Mouse (Mus musculus): ENCODE data around the gene Pth1r. TPM values are rescaled to one million over a fixed set of nuclear protein-coding genes. Genes with fewer than 3 reads are reported as not detected.

Gene Pth1r
- polyA plus RNA-seq, 1 experiment from 2014 or later, result 7.0 TPM

DNA sequence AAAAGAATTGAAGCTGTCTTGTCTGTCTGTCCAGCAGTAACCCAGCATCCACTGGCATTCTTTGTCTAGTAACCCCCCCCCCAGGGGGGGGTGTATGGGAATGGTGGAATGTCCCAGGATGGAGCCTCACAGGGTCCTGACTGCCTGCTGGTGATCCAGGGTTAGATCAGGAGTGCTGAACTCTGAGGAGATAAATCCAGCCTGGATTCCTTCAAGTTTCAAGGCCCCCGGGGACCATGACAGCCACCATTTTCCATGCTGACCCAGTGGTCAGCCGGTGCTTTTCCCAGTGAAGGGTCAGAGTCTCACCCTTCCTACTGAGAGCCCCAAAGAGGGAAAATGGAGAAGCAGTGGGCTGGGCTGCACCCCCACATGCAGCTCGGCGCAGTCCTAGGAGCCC lies 15.1 kb downstream of the Pth1r start:
- no peak for ATAC-seq (replicated peaks)
- 71% methylated on average over 4 of the region's 4 CpGs for WGBS
- Histone ChIP-seq H3K4me1 (peaks cover 17% of the 10 kb centered on the region), H3K27me3 (peaks cover 31% of the 10 kb centered on the region; the same call in 1 of the 2 replicates), H3K36me3 (no peaks in the 10 kb centered on the region), H3K9ac (replicated peaks) (no peak overlapping the region), H3K9me3 (no peaks in the 10 kb centered on the region), H3K4me3 (no peak overlapping the region), H3K4me2 (replicated peaks) (no peak overlapping the region), H3K27ac (replicated peaks) (no peak overlapping the region)

GRCm38 (mm10) chr9:110729841-110730240 lies 17.1 kb downstream of the Pth1r start:
- WGBS, result 13% methylated on average over 8 of the region's 8 CpGs
- H3K27me3 ChIP-seq, result peaks cover 40% of the 10 kb centered on the region; the same call in 1 of the 2 replicates
- H3K4me3 ChIP-seq, result no peak overlapping the region
- no peak for ATAC-seq (replicated peaks)
- H3K9me3 ChIP-seq, result no peaks in the 10 kb centered on the region
- H3K9ac ChIP-seq (replicated peaks), result no peak overlapping the region
- H3K4me1 ChIP-seq, result peaks cover 30% of the 10 kb centered on the region
- no peaks in the 10 kb centered on the region for H3K36me3 ChIP-seq
- no peak overlapping the region for H3K4me2 ChIP-seq (replicated peaks)
- H3K27ac ChIP-seq (replicated peaks), result no peak overlapping the region

- Histone ChIP-seq H3K27ac (replicated peaks) (no peak overlapping the region), H3K9ac (replicated peaks) (peak overlapping the region; percentile 30), H3K4me3 (peak overlapping the region; percentile 31), H3K4me1 (peaks cover 19% of the 10 kb centered on the region), H3K9me3 (no peaks in the 10 kb centered on the region), H3K4me2 (replicated peaks) (peak overlapping the region; percentile 60), H3K36me3 (no peaks in the 10 kb centered on the region), H3K27me3 (peaks cover 24% of the 10 kb centered on the region; the same call in 1 of the 2 replicates)
- ATAC-seq (replicated peaks), result peak; percentile 3; the same call in 1 of the 2 replicates
- 2% methylated on average over 33 of the region's 33 CpGs for WGBS
Measured at GRCm38 (mm10) chr9:110726867-110727266, 20.1 kb downstream of the Pth1r start.

DNA sequence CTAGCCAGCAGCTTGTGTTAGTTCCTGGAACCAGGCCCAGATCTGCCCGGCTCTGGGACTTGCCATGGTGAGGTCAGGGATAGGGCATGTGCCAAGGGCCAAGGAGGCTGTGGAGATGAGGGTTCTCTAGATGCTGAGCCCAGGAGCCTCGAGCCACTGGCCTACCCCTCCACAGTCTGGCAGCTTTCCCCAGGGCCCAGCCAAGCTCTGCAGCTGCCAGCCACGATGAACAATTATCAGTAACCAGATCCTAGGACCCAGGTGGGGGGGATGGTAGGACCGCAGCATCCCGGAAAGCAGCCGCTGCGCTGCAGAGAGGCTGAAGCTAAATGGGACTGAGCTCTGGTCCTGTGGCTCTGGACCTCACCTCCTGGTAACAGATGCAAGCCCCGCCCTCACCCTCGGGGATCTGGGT lies 21.2 kb downstream of the Pth1r start:
- no peak overlapping the region for H3K9ac ChIP-seq (replicated peaks)
- ATAC-seq (replicated peaks), result peak; percentile 54
- WGBS, result 3% methylated on average over 9 of the region's 9 CpGs

DNA sequence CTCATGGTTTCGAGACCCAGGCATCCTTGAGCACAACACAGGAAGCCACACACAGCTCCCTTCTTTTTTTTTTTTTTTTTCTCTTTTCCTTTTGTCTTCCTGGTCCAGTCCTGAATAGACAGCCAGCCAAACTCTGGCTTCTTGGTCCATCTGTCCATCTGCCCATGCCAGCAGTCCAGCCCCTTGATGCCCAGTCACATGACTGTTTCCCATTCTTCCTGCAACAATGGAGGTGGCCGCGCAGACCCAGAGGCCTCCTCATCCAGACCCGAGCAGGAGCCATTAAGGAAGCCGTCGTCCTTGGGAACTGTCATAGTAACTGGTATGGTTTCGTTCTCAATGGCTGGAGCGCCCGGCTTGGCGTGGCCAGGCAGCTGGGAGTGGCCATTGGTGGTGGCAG lies 24.9 kb downstream of the Pth1r start:
- no peak for ATAC-seq (replicated peaks)
- H3K27ac ChIP-seq (replicated peaks), result no peak overlapping the region
- H3K27me3 ChIP-seq, result peaks cover 11% of the 10 kb centered on the region; the same call in 1 of the 2 replicates
- H3K4me2 ChIP-seq (replicated peaks), result no peak overlapping the region
- no peak overlapping the region for H3K4me3 ChIP-seq
- H3K9me3 ChIP-seq, result no peaks in the 10 kb centered on the region
- no peaks in the 10 kb centered on the region for H3K36me3 ChIP-seq
- peaks cover 15% of the 10 kb centered on the region for H3K4me1 ChIP-seq
- no peak overlapping the region for H3K9ac ChIP-seq (replicated peaks)
- WGBS, result 82% methylated on average over 10 of the region's 10 CpGs

More for the DNA sequence above, 21.2 kb downstream of the Pth1r start:
- Histone ChIP-seq H3K27ac (replicated peaks) (no peak overlapping the region), H3K4me1 (peaks cover 19% of the 10 kb centered on the region), H3K9me3 (no peaks in the 10 kb centered on the region), H3K4me2 (replicated peaks) (no peak overlapping the region), H3K4me3 (no peak overlapping the region), H3K36me3 (no peaks in the 10 kb centered on the region), H3K27me3 (peaks cover 24% of the 10 kb centered on the region; the same call in 1 of the 2 replicates)

DNA sequence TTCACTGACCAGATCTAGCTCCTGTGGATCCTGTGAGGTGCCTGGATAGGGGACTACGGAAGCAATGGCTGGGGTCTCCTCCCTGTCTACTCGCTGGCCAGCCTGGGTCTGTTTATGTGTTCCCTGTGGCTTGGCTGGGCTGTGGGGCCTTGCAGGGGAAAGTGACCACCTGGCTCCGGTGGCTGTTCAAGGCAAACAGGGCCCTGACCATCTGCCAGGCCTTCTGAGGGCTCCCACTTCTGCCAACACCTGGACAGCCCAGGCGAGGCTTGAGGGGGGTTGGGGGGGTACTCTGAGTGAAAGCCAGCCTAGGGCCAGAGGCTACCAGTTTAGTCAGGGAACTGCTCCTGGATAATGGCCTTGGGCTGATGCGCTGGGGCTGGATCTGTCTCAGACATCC lies 27.0 kb downstream of the Pth1r start:
- ATAC-seq (replicated peaks), result no peak
- no peaks in the 10 kb centered on the region for H3K27me3 ChIP-seq
- no peak overlapping the region for H3K27ac ChIP-seq (replicated peaks)
- H3K4me2 ChIP-seq (replicated peaks), result no peak overlapping the region
- H3K9me3 ChIP-seq, result no peaks in the 10 kb centered on the region
- H3K36me3 ChIP-seq, result no peaks in the 10 kb centered on the region
- no peak overlapping the region for H3K4me3 ChIP-seq
- H3K9ac ChIP-seq (replicated peaks), result no peak overlapping the region
- WGBS, result 81% methylated on average over 5 of the region's 5 CpGs
- no peaks in the 10 kb centered on the region for H3K4me1 ChIP-seq

DNA sequence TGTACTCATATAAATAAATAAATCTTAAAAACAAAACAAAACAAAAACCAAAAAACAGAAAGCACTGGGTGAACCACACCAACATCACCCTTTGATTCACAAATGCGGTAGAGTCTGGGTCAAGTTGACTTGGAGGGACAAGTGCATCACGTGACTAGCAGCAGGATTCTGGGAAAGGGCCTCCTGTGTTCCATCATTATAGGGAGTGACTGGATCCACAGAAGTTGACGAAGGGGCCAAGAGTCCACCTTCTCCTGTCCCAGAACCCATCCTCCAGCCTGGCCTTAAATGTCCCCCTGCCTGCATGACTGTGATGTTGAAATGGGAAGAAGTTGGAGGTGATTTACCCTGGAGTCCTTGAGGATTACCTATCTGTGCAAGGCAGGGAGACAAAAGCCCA lies 28.1 kb downstream of the Pth1r start:
- no peak overlapping the region for H3K4me2 ChIP-seq (replicated peaks)
- no peaks in the 10 kb centered on the region for H3K4me1 ChIP-seq
- no peak overlapping the region for H3K9ac ChIP-seq (replicated peaks)
- no peaks in the 10 kb centered on the region for H3K27me3 ChIP-seq
- no peak overlapping the region for H3K27ac ChIP-seq (replicated peaks)
- no peak overlapping the region for H3K4me3 ChIP-seq
- 84% methylated on average over 3 of the region's 3 CpGs for WGBS
- ATAC-seq (replicated peaks), result no peak
- peaks cover 3% of the 10 kb centered on the region; the same call in 1 of the 2 replicates for H3K36me3 ChIP-seq
- H3K9me3 ChIP-seq, result no peaks in the 10 kb centered on the region

DNA sequence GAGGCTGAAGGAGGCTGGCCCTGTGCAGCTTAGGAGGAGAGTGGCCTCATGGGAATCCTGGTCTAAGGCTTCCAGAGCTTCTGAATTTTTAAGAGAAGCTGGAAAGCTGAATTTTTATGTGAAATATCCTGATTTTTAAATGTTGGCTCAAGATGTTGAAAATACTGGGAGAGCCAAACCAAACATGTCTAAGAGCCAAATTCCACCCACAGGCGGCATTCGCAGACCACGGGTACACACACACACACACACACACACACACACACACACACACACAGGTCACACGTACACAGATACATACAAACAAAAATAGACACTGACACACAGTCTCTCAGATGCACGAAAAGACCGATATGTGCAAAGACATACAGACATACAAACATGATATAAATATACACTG lies 28.9 kb downstream of the Pth1r start:
- no peak for ATAC-seq (replicated peaks)
- H3K36me3 ChIP-seq, result peaks cover 4% of the 10 kb centered on the region
- H3K4me3 ChIP-seq, result no peak overlapping the region
- H3K4me2 ChIP-seq (replicated peaks), result no peak overlapping the region
- H3K27ac ChIP-seq (replicated peaks), result no peak overlapping the region
- no peaks in the 10 kb centered on the region for H3K27me3 ChIP-seq
- H3K9ac ChIP-seq (replicated peaks), result no peak overlapping the region
- H3K4me1 ChIP-seq, result no peaks in the 10 kb centered on the region
- 89% methylated on average over 6 of the region's 6 CpGs for WGBS
- no peaks in the 10 kb centered on the region for H3K9me3 ChIP-seq

DNA sequence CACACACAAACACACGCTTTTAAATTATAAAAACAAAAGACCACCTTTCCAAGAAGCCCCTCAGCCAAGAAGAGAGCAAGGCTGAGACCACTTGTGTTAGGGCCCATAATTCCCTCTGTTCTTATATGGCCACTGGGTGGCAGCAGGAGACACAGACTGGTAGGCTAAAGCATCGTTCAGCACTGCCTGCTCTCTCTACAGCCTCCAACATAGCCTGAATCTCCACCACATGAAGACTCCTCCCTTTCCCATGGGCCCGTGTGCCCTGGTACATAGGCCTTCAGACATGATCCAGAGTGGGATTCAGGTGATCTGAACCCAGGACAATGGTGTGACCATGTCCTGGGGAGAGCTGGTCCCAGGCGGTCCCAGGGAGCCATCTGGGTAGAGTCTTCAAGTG lies 30.2 kb downstream of the Pth1r start:
- ATAC-seq (replicated peaks), result peak; percentile 75
- no peak overlapping the region for H3K27ac ChIP-seq (replicated peaks)
- WGBS, result 32% methylated on average over 4 of the region's 4 CpGs

GRCm38 (mm10) chr9:110715426-110715825 lies 31.5 kb downstream of the Pth1r start:
- H3K36me3 ChIP-seq, result peaks cover 19% of the 10 kb centered on the region
- no peak overlapping the region for H3K27ac ChIP-seq (replicated peaks)
- no peaks in the 10 kb centered on the region for H3K27me3 ChIP-seq
- no peak overlapping the region for H3K9ac ChIP-seq (replicated peaks)
- no peak overlapping the region for H3K4me2 ChIP-seq (replicated peaks)
- 69% methylated on average over 1 of the region's 1 CpGs for WGBS
- H3K4me1 ChIP-seq, result no peaks in the 10 kb centered on the region
- H3K4me3 ChIP-seq, result no peak overlapping the region
- no peaks in the 10 kb centered on the region for H3K9me3 ChIP-seq
- ATAC-seq (replicated peaks), result no peak

More for the DNA sequence above, 30.2 kb downstream of the Pth1r start:
- H3K9me3 ChIP-seq, result no peaks in the 10 kb centered on the region
- H3K27me3 ChIP-seq, result no peaks in the 10 kb centered on the region
- H3K4me2 ChIP-seq (replicated peaks), result no peak overlapping the region
- no peak overlapping the region for H3K9ac ChIP-seq (replicated peaks)
- peaks cover 12% of the 10 kb centered on the region for H3K36me3 ChIP-seq
- H3K4me3 ChIP-seq, result no peak overlapping the region
- H3K4me1 ChIP-seq, result no peaks in the 10 kb centered on the region

- no peak overlapping the region for H3K4me2 ChIP-seq (replicated peaks)
- no peak for ATAC-seq (replicated peaks)
- H3K9ac ChIP-seq (replicated peaks), result no peak overlapping the region
- no peaks in the 10 kb centered on the region for H3K4me1 ChIP-seq
- H3K4me3 ChIP-seq, result no peak overlapping the region
- no peaks in the 10 kb centered on the region for H3K27me3 ChIP-seq
- no peak overlapping the region for H3K27ac ChIP-seq (replicated peaks)
- peaks cover 19% of the 10 kb centered on the region for H3K36me3 ChIP-seq
- WGBS, result 92% methylated on average over 1 of the region's 1 CpGs
- H3K9me3 ChIP-seq, result no peaks in the 10 kb centered on the region
Measured at GRCm38 (mm10) chr9:110713389-110713788, 33.6 kb downstream of the Pth1r start.

- Histone ChIP-seq H3K9me3 (no peaks in the 10 kb centered on the region), H3K4me2 (replicated peaks) (no peak overlapping the region), H3K36me3 (peaks cover 19% of the 10 kb centered on the region), H3K4me1 (no peaks in the 10 kb centered on the region), H3K27ac (replicated peaks) (no peak overlapping the region), H3K9ac (replicated peaks) (no peak overlapping the region), H3K4me3 (no peak overlapping the region), H3K27me3 (no peaks in the 10 kb centered on the region)
- ATAC-seq (replicated peaks), result no peak
- WGBS, result 92% methylated on average over 4 of the region's 4 CpGs
Measured at GRCm38 (mm10) chr9:110712545-110712944, 34.4 kb downstream of the Pth1r start.

GRCm38 (mm10) chr9:110711996-110712395 lies 34.9 kb downstream of the Pth1r start:
- Histone ChIP-seq H3K9ac (replicated peaks) (no peak overlapping the region), H3K36me3 (peaks cover 19% of the 10 kb centered on the region)
- WGBS, result 91% methylated on average over 6 of the region's 6 CpGs

More at GRCm38 (mm10) chr9:110711996-110712395, 34.9 kb downstream of the Pth1r start:
- no peak overlapping the region for H3K27ac ChIP-seq (replicated peaks)
- H3K9me3 ChIP-seq, result no peaks in the 10 kb centered on the region
- H3K4me2 ChIP-seq (replicated peaks), result no peak overlapping the region
- H3K27me3 ChIP-seq, result no peaks in the 10 kb centered on the region
- H3K4me1 ChIP-seq, result no peaks in the 10 kb centered on the region
- H3K4me3 ChIP-seq, result no peak overlapping the region
- no peak for ATAC-seq (replicated peaks)

All from forebrain, embryonic 15.5 days (tissue).